Mouse (Mus musculus) ES-Bruce4 (cell line): Measurements from ENCODE around the gene Arglu1.

Experiments
- CTCF ChIP-seq: IDR thresholded peaks from one replicate; pipeline ENCODE4 v1.8.1; 2011; ENCODE audit warnings: low read depth, low read length
- EP300 ChIP-seq: IDR thresholded peaks from 2 replicates; pipeline ENCODE4 v1.6.1; 2011; ENCODE audit warnings: low read depth, low read length; ENCODE audit not compliant: insufficient read depth
- POLR2A ChIP-seq: IDR thresholded peaks from one replicate; pipeline ENCODE4 v1.8.1; 2011; ENCODE audit warnings: low read length; ENCODE audit not compliant: insufficient read depth

- TF ChIP-seq EP300 (no peak), POLR2A (no peak), CTCF (no peak)
These were observed 46.0 kb downstream of the Arglu1 start for GRCm38 (mm10) chr8:8644160-8644915.
